Mouse (Mus musculus) ES-Bruce4 (cell line): ENCODE measurements around the gene Frmd5.

Source experiments
- CTCF ChIP-seq: IDR thresholded peaks from one replicate; pipeline ENCODE4 v1.8.1; 2011; ENCODE audit warnings: low read depth, low read length
- EP300 ChIP-seq: IDR thresholded peaks from 2 replicates; pipeline ENCODE4 v1.6.1; 2011; ENCODE audit warnings: low read depth, low read length; ENCODE audit not compliant: insufficient read depth
- POLR2A ChIP-seq: IDR thresholded peaks from one replicate; pipeline ENCODE4 v1.8.1; 2011; ENCODE audit warnings: low read length; ENCODE audit not compliant: insufficient read depth

DNA sequence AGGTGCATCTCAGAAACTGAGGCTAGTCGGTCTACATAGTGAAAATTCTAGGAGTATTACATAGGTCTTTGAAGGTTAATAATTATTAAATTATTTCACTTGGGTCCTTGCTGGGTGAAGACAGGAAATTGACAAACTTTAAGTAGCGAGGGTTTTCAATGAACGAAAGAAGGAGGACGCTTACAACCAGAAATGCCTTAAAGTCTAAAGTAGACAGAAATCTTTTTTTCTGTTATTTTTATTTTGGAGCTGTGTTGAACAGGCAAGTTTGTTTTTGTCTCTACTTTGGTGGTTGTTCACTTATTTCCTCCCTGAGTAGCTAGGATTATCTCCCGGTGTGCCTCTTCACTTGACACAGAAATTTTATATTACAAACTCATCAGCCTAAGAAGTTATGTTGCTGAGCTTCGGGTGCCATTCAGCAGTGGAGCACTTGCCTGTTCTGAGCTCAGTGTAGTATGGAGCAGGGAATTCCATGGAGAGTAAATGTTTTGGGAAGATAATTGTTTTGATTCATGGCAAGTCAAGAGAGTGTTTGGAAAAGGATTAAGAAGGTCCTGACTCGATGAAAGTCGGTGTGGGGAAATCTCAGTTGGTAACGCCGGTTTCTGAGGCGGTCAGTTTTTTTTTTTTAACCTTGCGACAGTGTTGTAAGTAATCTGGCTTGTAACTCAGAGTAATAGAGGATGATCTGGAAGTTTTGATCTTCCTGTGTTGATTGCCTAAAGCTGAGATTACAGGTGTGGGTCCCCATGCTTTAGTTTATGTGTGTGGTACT is 299.5 kb downstream of the Frmd5 start:
- TF ChIP-seq CTCF: no peak
- TF ChIP-seq POLR2A: no peak
- no peak for TF ChIP-seq EP300
